10 mouse cellular contexts compared by ENCODE assay signal in genomic region chr10:66574846-66575535, GRCm38 (mm10).
DNase-seq lines count a peak whose midpoint lies in the region; ATAC-seq and TF ChIP-seq lines count a peak whose summit lies in the region.
"Had no signal": no experiment of that assay in that cellular context is flagged by ENCODE, and none has a peak within 500 bp of the region (broad histone marks: within the 10 kb centered on the region; RNA-seq: fewer than 3 reads in every experiment).

No protein-coding gene starts in this region.

- no peak overlapping the region for H3K9ac ChIP-seq in kidney, embryonic 16.5 days (replicated peaks; ENCODE audit: low read length)
- H3K9ac ChIP-seq: heart, embryonic 15.5 days had no signal

- CTCF ChIA-PET in Patski (lab: Charles Lee) = interaction anchor here (0.9 kb wide), 1 partner anchor 12 kb away, joined by 3 read pairs; no protein-coding TSS in a partner anchor

- ATAC-seq in kidney, embryonic 16.5 days (ENCODE audit: low FRiP score, low TSS enrichment) = no peak; the same call in 1 of the 2 replicates
- peak; percentile 60 for ATAC-seq in Patski

- H3K4me3 ChIP-seq in kidney, adult 2 months (ENCODE audit: insufficient read depth, low read depth, low read length) = no peak overlapping the region
- H3K4me3 ChIP-seq in kidney, embryonic 16.5 days (ENCODE audit: low read length) = no peak overlapping the region
- H3K4me3 ChIP-seq: heart, embryonic 15.5 days; megakaryocyte, embryonic 14.5 days had no signal

- in situ Hi-C loops in Patski (cut with MboI; ENCODE audit: low pct_unique_long_range_greater_than_20kb) = loop anchor here (10.0 kb wide), 1 partner anchor 1820 kb away; no protein-coding TSS in a partner anchor

- H3K27ac ChIP-seq in kidney, adult 2 months (ENCODE audit: insufficient read depth, low read depth, low read length) = no peak overlapping the region
- no peak overlapping the region for H3K27ac ChIP-seq in kidney, embryonic 16.5 days (ENCODE audit: low read length)
- H3K27ac ChIP-seq: heart, embryonic 15.5 days had no signal

- TF ChIP-seq CTCF in kidney, adult 2 months (conservative IDR thresholded peaks at IDR 0.05; ENCODE audit: insufficient read depth, insufficient read length, low read depth, low read length) = no peak; the same call in 1 of the 2 replicates
- TF ChIP-seq CTCF in Patski (IDR thresholded peaks at IDR 0.05) = peak; percentile 64

- no peak overlapping the region for H3K4me2 ChIP-seq in kidney, embryonic 16.5 days (replicated peaks; ENCODE audit: low read depth, low read length)
- H3K4me2 ChIP-seq: heart, embryonic 15.5 days had no signal

- peak; percentile 9 for DNase-seq in kidney, adult 2 months
- DNase-seq in Patski (ENCODE audit: low read depth, low spot score) = no peak
- peak; percentile 48 for DNase-seq in embryo, embryonic 11 days
- DNase-seq in layer of hippocampus, postnatal 25 days (ENCODE audit: extremely low spot score in 1 of 2, low spot score in 1 of 2) = peak; percentile 9 to 15
- no peak for DNase-seq in spleen, postnatal 14 days (ENCODE audit: low spot score in 2 of 2)
- no peak for DNase-seq in testis, postnatal 14 days (ENCODE audit: low spot score)
- DNase-seq in urinary bladder, adult 18-20 months (ENCODE audit: low spot score in 2 of 2) = no peak

- 30% methylated on average over 10 of the region's 10 CpGs for WGBS in kidney, adult 2 months
- WGBS in kidney, embryonic 16.5 days = 46% methylated on average over 10 of the region's 10 CpGs

- no peaks in the 10 kb centered on the region for H3K4me1 ChIP-seq in kidney, adult 2 months (ENCODE audit: control insufficient read depth, insufficient read depth, low read length)
- H3K4me1 ChIP-seq in kidney, embryonic 16.5 days (ENCODE audit: insufficient read depth, low read length) = no peaks in the 10 kb centered on the region
- H3K4me1 ChIP-seq: heart, embryonic 15.5 days; megakaryocyte, embryonic 14.5 days had no signal

- no peaks in the 10 kb centered on the region for H3K36me3 ChIP-seq in kidney, adult 2 months (ENCODE audit: control insufficient read depth, insufficient read depth, low read length)
- no peaks in the 10 kb centered on the region for H3K36me3 ChIP-seq in kidney, embryonic 16.5 days (ENCODE audit: insufficient read depth, low read length)
- H3K36me3 ChIP-seq: heart, embryonic 15.5 days had no signal

- no peaks in the 10 kb centered on the region for H3K27me3 ChIP-seq in kidney, adult 2 months (replicated peaks; ENCODE audit: control insufficient read depth, insufficient read depth, low read length)
- no peaks in the 10 kb centered on the region for H3K27me3 ChIP-seq in kidney, embryonic 16.5 days (ENCODE audit: insufficient read depth, low read length)
- H3K27me3 ChIP-seq in Patski = no peaks in the 10 kb centered on the region
- H3K27me3 ChIP-seq: heart, embryonic 15.5 days; megakaryocyte, embryonic 14.5 days had no signal

- POLR2A ChIA-PET in Patski (lab: Charles Lee) = no interaction called here

- 0 out of 2 replicates have a peak, but pooled peaks cover 9% of the 10 kb centered on the region for H3K9me3 ChIP-seq in kidney, embryonic 16.5 days (ENCODE audit: low read length)
- H3K9me3 ChIP-seq: heart, embryonic 15.5 days had no signal

- no peak for TF ChIP-seq POLR2A in kidney, adult 2 months (IDR thresholded peaks at IDR 0.05; ENCODE audit: low read depth, low read length)

Comparison
In these comparisons a context has a peak if more than half of its experiments do, and no peak if none do; other contexts are left out.
1. DNase-seq: peak in kidney, adult 2 months (single experiment), embryo, embryonic 11 days (single experiment) and layer of hippocampus, postnatal 25 days (2 of 2); none in Patski (single experiment), spleen, postnatal 14 days (0 of 2), testis, postnatal 14 days (single experiment) and urinary bladder, adult 18-20 months (0 of 2).